Mouse (Mus musculus) CH12.LX (cell line): ENCODE measurements around the gene Psma5. TPM values are rescaled to one million over a fixed set of nuclear protein-coding genes. Genes with fewer than 3 reads are reported as not detected.
"Not testable (repeated sequence)": the region's sequence is repeated elsewhere in the genome, so short reads cannot be mapped to it uniquely, and the experiment has no call there.

Experiments used
- DNase-seq: peaks from one replicate; pipeline ENCODE4 v3.0.0-alpha.2; 2013; ENCODE audit errors: extremely low read depth
- H3K27ac ChIP-seq: 2 replicates; pipeline ENCODE4 v1.5.1; 2012; ENCODE audit warnings: low read depth, mild to moderate bottlenecking, control low read depth, moderate library complexity; ENCODE audit not compliant: insufficient read depth
- H3K27me3 ChIP-seq: replicated peaks from 2 replicates; pipeline ENCODE3; 2012; ENCODE audit warnings: inconsistent platforms
- H3K36me3 ChIP-seq, 2 experiments: replicated peaks in 1 of 2; 2 replicates each; pipeline versions ENCODE3 to v1.6.1; 2012; ENCODE audit warnings: inconsistent platforms in 1 of 2, low read length in 1 of 2, mild to moderate bottlenecking in 1 of 2, mixed read lengths in 1 of 2, moderate library complexity in 1 of 2; ENCODE audit not compliant: control insufficient read depth in 1 of 2, insufficient read depth in 1 of 2
- H3K4me1 ChIP-seq, 2 experiments: 2 replicates each; pipeline ENCODE4 v1.6.1; 2012; ENCODE audit warnings: inconsistent platforms in 1 of 2, moderate library complexity in 1 of 2; ENCODE audit not compliant: insufficient read depth in 2 of 2, control insufficient read depth in 1 of 2
- H3K4me2 ChIP-seq: 2 replicates; pipeline ENCODE4 v1.6.1; 2012; ENCODE audit warnings: low read depth, mild to moderate bottlenecking, control low read depth; ENCODE audit not compliant: poor library complexity, insufficient read depth, severe bottlenecking
- H3K4me3 ChIP-seq, 3 experiments: fragments of 150-350 bp in 1 of 3; sonication (generic) in 1 of 3; replicated peaks in 1 of 3; 2 replicates each; pipeline versions ENCODE3 to v1.5.1; 2011 to 2012; ENCODE audit warnings: low read depth in 2 of 3, low read length in 2 of 3, mild to moderate bottlenecking in 2 of 3, moderate library complexity in 2 of 3, control low read depth in 1 of 3, improper control_type of control experiment in 1 of 3, inconsistent platforms in 1 of 3, mixed read lengths in 1 of 3; ENCODE audit not compliant: poor library complexity in 1 of 3
- H3K79me2 ChIP-seq: replicated peaks from 2 replicates; pipeline ENCODE4 v1.6.1; 2012; ENCODE audit warnings: mild to moderate bottlenecking, moderate library complexity; ENCODE audit not compliant: control insufficient read depth, poor library complexity, insufficient read depth, severe bottlenecking; ENCODE audit errors: extremely low read depth
- H3K9ac ChIP-seq: 2 replicates; pipeline ENCODE4 v1.6.1; 2012; ENCODE audit warnings: low read depth, mild to moderate bottlenecking, control low read depth, moderate library complexity; ENCODE audit not compliant: insufficient read depth
- H3K9me3 ChIP-seq: replicated peaks from 2 replicates; pipeline ENCODE3; 2012; ENCODE audit warnings: low read length, inconsistent platforms, mixed read lengths
- CHD1 ChIP-seq: IDR thresholded peaks from 2 replicates; pipeline ENCODE4 v1.6.1; 2012; ENCODE audit warnings: low read depth, low read length, improper control_type of control experiment, inconsistent platforms
- CHD2 ChIP-seq: IDR thresholded peaks from 2 replicates; pipeline ENCODE4 v1.6.1; 2011; ENCODE audit warnings: low read length, improper control_type of control experiment
- CTCF ChIP-seq, 2 experiments: IDR thresholded peaks in 1 of 2; conservative IDR thresholded peaks in 1 of 2; 2 replicates each; pipeline ENCODE4 v1.5.1; 2011 to 2012; ENCODE audit warnings: low read depth in 2 of 2, low read length in 2 of 2, improper control_type of control experiment in 1 of 2, inconsistent platforms in 1 of 2, mild to moderate bottlenecking in 1 of 2, moderate library complexity in 1 of 2
- ELF1 ChIP-seq: IDR thresholded peaks from 2 replicates; pipeline ENCODE4 v1.6.1; 2014; ENCODE audit warnings: low read depth, mild to moderate bottlenecking, inconsistent platforms, low read length, improper control_type of control experiment
- HCFC1 ChIP-seq: IDR thresholded peaks from 2 replicates; pipeline ENCODE4 v1.6.1; 2012; ENCODE audit warnings: low read depth, mild to moderate bottlenecking, inconsistent platforms, low read length, improper control_type of control experiment
- MAFK ChIP-seq: IDR thresholded peaks from 2 replicates; pipeline ENCODE4 v1.6.1; 2011; ENCODE audit warnings: low read length, improper control_type of control experiment; ENCODE audit not compliant: insufficient replicate concordance
- MAX ChIP-seq: IDR thresholded peaks from 2 replicates; pipeline ENCODE4 v1.6.1; 2011; ENCODE audit warnings: low read length, improper control_type of control experiment
- MXI1 ChIP-seq: IDR thresholded peaks from 2 replicates; pipeline ENCODE4 v1.6.1; 2011; ENCODE audit warnings: mild to moderate bottlenecking, low read depth, low read length, improper control_type of control experiment
- NRF1 ChIP-seq: IDR thresholded peaks from 2 replicates; pipeline ENCODE4 v1.6.1; 2014; ENCODE audit warnings: low read depth, mild to moderate bottlenecking, inconsistent platforms, low read length, improper control_type of control experiment, moderate library complexity
- RAD21 ChIP-seq: IDR thresholded peaks from 2 replicates; pipeline ENCODE4 v1.6.1; 2011; ENCODE audit warnings: low read depth, mild to moderate bottlenecking, low read length, improper control_type of control experiment, moderate library complexity
- RCOR1 ChIP-seq: conservative IDR thresholded peaks from 2 replicates; pipeline ENCODE4 v1.6.1; 2012; ENCODE audit warnings: low read depth, mild to moderate bottlenecking, inconsistent platforms, low read length, improper control_type of control experiment
- SIN3A ChIP-seq: IDR thresholded peaks from 2 replicates; pipeline ENCODE4 v1.6.1; 2012; ENCODE audit warnings: low read length, improper control_type of control experiment, inconsistent platforms
- TBP ChIP-seq: conservative IDR thresholded peaks from 2 replicates; pipeline ENCODE4 v1.6.1; 2011; ENCODE audit warnings: low read depth, low read length, improper control_type of control experiment
- UBTF ChIP-seq: IDR thresholded peaks from 2 replicates; pipeline ENCODE4 v1.6.1; 2012; ENCODE audit warnings: low read depth, mild to moderate bottlenecking, inconsistent platforms, low read length, improper control_type of control experiment, moderate library complexity
- USF1 ChIP-seq: IDR thresholded peaks from 2 replicates; pipeline ENCODE4 v1.6.1; 2014; ENCODE audit warnings: low read depth, mild to moderate bottlenecking, inconsistent platforms, low read length, improper control_type of control experiment
- ZC3H11A ChIP-seq: IDR thresholded peaks from 2 replicates; pipeline ENCODE4 v1.6.1; 2012; ENCODE audit warnings: low read depth, mild to moderate bottlenecking, inconsistent platforms, low read length, improper control_type of control experiment
- ZKSCAN1 ChIP-seq: IDR thresholded peaks from 2 replicates; pipeline ENCODE4 v1.6.1; 2012; ENCODE audit warnings: low read depth, inconsistent platforms, low read length, improper control_type of control experiment, borderline replicate concordance
- dilution Hi-C: fragments of 300-500 bp; cut with MboI; formaldehyde crosslinking; loops from 2 replicates; pipeline ENCODE4 v1.14.3; 2020; ENCODE audit warnings: low sequenced_read_pairs; ENCODE audit not compliant: extremely low pct_unique_long_range_greater_than_20kb, extremely low pct_ligation_motif_present
- in situ Hi-C: fragments of 300-500 bp; cut with MboI; formaldehyde crosslinking; loops from 3 replicates; pipeline ENCODE4 v1.14.3; 2019; ENCODE audit warnings: low sequenced_read_pairs, low pct_ligation_motif_present, low pct_unique_long_range_greater_than_20kb, mixed read lengths
- polyA plus RNA-seq: library from polyadenylated mRNA; unstranded; fragments of >175 nt; gene quantifications from 2 replicates; pipeline ENCODE4 v1.2.1, GENCODE M21; 2012; ENCODE audit warnings: low read depth; ENCODE audit not compliant: insufficient read length
- total RNA-seq, 2 experiments: library from RNA; depleted of rRNA; stranded (reverse); fragments of 300-350 nt in 1 of 2; fragments of >200 nt in 1 of 2; gene quantifications; 2 replicates each; pipeline ENCODE4 v1.2.3; 2012 to 2014

The Psma5 gene
- total and polyA plus RNA-seq, 3 experiments = 245 to 341 (median 264) TPM

GRCm38 (mm10) chr3:108237474-108238102 is 19.1 kb upstream of the Psma5 start:
- H3K4me2 ChIP-seq, in situ Hi-C loops, DNase-seq: not testable (repeated sequence)

GRCm38 (mm10) chr3:108241243-108241839 is 15.4 kb upstream of the Psma5 start:
- no peak overlapping the region for H3K27ac ChIP-seq
- in situ Hi-C loops (no loop called here), dilution Hi-C loops (no loop called here)
- no peak for DNase-seq
- no peak overlapping the region for H3K4me2 ChIP-seq
- no peak overlapping the region for H3K4me3 ChIP-seq
- H3K27me3 ChIP-seq = no peaks in the 10 kb centered on the region
- no peaks in the 10 kb centered on the region for H3K79me2 ChIP-seq
- H3K9ac ChIP-seq = no peak overlapping the region
- no peaks in the 10 kb centered on the region for H3K4me1 ChIP-seq
- H3K36me3 ChIP-seq = no peaks in the 10 kb centered on the region
- TF ChIP-seq CHD2 = no peak
- TF ChIP-seq MAFK = no peak
- TF ChIP-seq MXI1 = no peak
- no peak for TF ChIP-seq CTCF (conservative IDR thresholded peaks at IDR 0.05 in 1 of 2, IDR thresholded peaks at IDR 0.05 in 1 of 2; ENCODE audit: low read depth in 2 of 2, low read length in 2 of 2)
- TF ChIP-seq RCOR1 = no peak
- no peak for TF ChIP-seq HCFC1
- TF ChIP-seq UBTF = no peak
- TF ChIP-seq CHD1 = no peak
- no peak for TF ChIP-seq ELF1
- no peak for TF ChIP-seq NRF1
- TF ChIP-seq USF1 = no peak
- TF ChIP-seq ZC3H11A = no peak
- TF ChIP-seq TBP = no peak
- no peak for TF ChIP-seq SIN3A
- TF ChIP-seq RAD21 = no peak
- TF ChIP-seq MAX = no peak
- no peak for TF ChIP-seq ZKSCAN1
- H3K9me3 ChIP-seq = peaks cover 2% of the 10 kb centered on the region

More at GRCm38 (mm10) chr3:108237474-108238102, 19.1 kb upstream of the Psma5 start:
- dilution Hi-C loops, H3K9ac ChIP-seq, H3K27me3 ChIP-seq, H3K27ac ChIP-seq, H3K4me1 ChIP-seq, H3K79me2 ChIP-seq, H3K9me3 ChIP-seq, H3K36me3 ChIP-seq, H3K4me3 ChIP-seq: not testable (repeated sequence)
- TF ChIP-seq CTCF (conservative IDR thresholded peaks at IDR 0.05 in 1 of 2, IDR thresholded peaks at IDR 0.05 in 1 of 2; ENCODE audit: low read depth in 2 of 2, low read length in 2 of 2) = peak in 1 of 2 experiments; percentile 26; a peak in 1 of 4 replicates
